Mouse (Mus musculus) E14TG2a.4 (cell line): ENCODE results near the gene Ttpal.

Source experiments
- H3K27me3 ChIP-seq: 2 replicates; pipeline ENCODE4 v1.6.1; 2014; ENCODE audit warnings: low read length, control low read depth; ENCODE audit not compliant: insufficient read depth
- H3K36me3 ChIP-seq: 2 replicates; pipeline ENCODE4 v1.6.1; 2014; ENCODE audit warnings: low read length, control low read depth; ENCODE audit not compliant: insufficient read depth
- H3K4me1 ChIP-seq: replicated peaks from 2 replicates; pipeline ENCODE4 v1.6.1; 2014; ENCODE audit warnings: low read depth, low read length, control low read depth
- H3K4me3 ChIP-seq: replicated peaks from 2 replicates; pipeline ENCODE4 v1.5.1; 2014; ENCODE audit warnings: mild to moderate bottlenecking, low read length
- H3K9me3 ChIP-seq: 2 replicates; pipeline ENCODE4 v1.6.1; 2014; ENCODE audit warnings: low read length, control low read depth
- CTCF ChIP-seq: conservative IDR thresholded peaks from 2 replicates; pipeline ENCODE4 v1.5.1; 2014; ENCODE audit warnings: low read length
- NANOG ChIP-seq: IDR thresholded peaks from 2 replicates; pipeline ENCODE4 v1.6.1; 2014; ENCODE audit warnings: borderline replicate concordance, low read length, mixed read lengths
- POU5F1 ChIP-seq: IDR thresholded peaks from 2 replicates; pipeline ENCODE4 v1.6.1; 2014; ENCODE audit warnings: low read length, borderline replicate concordance

Gene Ttpal

DNA sequence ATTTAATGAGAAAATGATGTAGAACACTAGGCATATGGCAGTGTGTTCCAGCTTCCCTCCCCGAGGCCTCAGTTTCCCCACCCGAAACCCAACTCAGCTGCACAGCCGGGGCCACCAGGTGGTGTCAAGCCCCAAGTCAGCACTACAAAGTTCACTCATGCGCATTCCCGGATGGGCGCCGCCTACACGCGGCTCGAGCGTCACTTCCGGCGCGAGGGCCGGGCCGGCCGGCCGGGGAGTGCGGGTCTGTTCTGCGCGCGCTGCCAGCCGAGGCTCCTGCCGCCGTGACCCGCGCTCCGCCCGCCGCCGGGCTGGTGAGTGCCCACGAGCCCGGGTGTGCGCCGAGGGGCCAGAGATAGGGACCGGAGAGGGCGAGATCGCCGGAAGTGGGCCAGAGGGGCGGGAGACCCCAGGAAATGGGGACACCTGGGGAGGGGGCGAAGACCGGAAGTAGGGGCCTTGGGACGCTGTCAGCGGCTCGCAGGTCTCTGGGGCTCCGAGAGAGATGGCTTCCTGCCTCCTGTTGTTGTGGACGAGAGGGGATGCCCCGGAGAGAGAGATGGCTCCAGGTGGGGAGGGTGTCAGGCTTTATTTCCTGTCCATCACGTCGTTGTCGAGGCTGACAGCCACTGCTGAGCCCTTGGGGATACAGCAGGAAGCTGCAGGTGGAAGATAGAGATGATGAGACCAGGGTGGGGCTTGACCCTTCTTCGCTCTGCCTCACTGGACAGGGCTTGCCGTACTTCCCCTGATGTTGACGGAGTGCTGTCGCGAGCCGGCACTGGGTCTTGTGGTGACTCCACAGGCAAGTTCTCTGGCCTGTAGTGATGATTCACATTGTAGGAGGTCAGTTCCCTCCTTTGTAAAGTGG is at the start of gene Ttpal:
Gene Ttpal (plus strand): TSS at position 214 of the 871 bp plus-strand sequence.
- H3K9me3 ChIP-seq = no peaks in the 10 kb centered on the region
- no peaks in the 10 kb centered on the region for H3K27me3 ChIP-seq
- TF ChIP-seq POU5F1 (no peak), NANOG (no peak), CTCF (no peak)
- H3K4me1 ChIP-seq = peaks cover 23% of the 10 kb centered on the region
- H3K36me3 ChIP-seq = no peaks in the 10 kb centered on the region
- H3K4me3 ChIP-seq = peak within 1 kb of the TSS; percentile 93

DNA sequence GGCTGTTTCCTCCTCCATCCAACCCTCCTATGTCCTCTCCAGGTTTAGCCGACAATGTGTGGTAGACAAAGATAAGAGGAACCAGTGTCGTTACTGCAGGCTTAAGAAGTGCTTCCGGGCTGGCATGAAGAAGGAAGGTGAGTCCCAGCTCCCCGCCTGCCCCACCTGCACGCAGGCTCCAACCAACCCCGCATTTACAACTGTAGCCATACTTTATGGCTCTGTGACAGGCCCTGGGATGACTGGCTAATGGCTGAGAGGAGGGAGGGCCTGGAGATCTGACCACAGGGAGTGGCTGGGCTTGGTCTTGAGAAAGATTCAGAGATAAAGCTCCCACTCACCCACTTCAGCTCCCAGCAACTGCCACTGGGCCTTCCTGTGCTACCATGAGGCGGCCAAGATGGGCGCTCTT is 49.6 kb upstream of the Ttpal start:
- Histone ChIP-seq H3K4me1 (no peaks in the 10 kb centered on the region), H3K27me3 (peaks cover 9% of the 10 kb centered on the region), H3K36me3 (no peaks in the 10 kb centered on the region), H3K9me3 (no peaks in the 10 kb centered on the region), H3K4me3 (no peak overlapping the region)
- TF ChIP-seq POU5F1 (no peak), NANOG (no peak), CTCF (no peak)

DNA sequence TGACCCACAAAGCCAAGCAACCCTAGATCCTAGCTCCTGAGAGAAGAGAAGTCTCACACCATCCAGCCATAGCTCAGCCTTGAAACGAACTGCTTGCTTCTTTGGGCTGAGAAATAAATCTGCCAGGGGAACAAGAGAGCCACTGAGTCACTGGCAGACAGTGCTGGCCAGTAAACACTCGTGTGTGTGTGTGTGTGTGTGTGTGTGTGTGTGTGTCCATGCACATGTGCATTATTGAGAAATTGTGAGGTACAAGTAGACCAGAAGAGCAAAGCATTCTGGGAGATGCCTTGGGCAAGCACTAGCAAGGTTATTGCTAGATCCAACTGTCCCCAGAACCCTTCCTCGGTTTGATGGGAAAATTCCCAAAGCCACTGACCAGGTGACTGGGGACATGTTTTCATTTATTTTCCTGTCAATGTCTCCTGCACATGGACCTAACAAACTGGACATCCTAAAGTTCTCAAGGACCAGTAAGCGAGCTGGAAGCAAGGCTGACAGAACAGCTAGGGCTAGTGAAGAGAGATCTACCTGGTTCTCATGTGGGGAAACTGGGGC is 47.6 kb upstream of the Ttpal start:
- no peaks in the 10 kb centered on the region for H3K4me1 ChIP-seq
- peaks cover 15% of the 10 kb centered on the region for H3K27me3 ChIP-seq
- TF ChIP-seq CTCF (no peak), POU5F1 (no peak)
- no peak overlapping the region for H3K4me3 ChIP-seq
- H3K9me3 ChIP-seq = no peaks in the 10 kb centered on the region
- no peaks in the 10 kb centered on the region for H3K36me3 ChIP-seq

DNA sequence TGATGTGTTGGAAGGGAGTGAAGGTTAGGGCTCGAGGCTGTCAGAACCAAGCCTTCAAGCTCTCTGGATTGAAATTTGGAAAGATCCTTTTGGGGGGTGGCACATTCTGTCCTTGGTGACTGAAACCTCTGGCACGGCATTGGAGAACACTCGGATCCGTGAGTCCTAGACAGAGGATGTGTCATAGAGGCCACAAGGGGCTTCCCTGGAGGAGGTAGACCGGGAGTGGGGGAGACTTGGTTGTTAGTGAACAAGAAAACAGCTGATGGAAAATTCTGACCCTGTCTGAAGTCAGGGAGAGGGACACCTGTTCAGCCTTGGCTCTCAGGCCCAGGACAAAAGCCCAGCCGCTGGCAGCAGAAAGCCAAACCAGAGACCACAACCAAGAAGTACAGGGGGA is 47.1 kb upstream of the Ttpal start:
- Histone ChIP-seq H3K4me3 (no peak overlapping the region), H3K27me3 (peaks cover 10% of the 10 kb centered on the region), H3K36me3 (no peaks in the 10 kb centered on the region), H3K9me3 (no peaks in the 10 kb centered on the region), H3K4me1 (no peaks in the 10 kb centered on the region)
- TF ChIP-seq NANOG (no peak), CTCF (no peak), POU5F1 (no peak)

DNA sequence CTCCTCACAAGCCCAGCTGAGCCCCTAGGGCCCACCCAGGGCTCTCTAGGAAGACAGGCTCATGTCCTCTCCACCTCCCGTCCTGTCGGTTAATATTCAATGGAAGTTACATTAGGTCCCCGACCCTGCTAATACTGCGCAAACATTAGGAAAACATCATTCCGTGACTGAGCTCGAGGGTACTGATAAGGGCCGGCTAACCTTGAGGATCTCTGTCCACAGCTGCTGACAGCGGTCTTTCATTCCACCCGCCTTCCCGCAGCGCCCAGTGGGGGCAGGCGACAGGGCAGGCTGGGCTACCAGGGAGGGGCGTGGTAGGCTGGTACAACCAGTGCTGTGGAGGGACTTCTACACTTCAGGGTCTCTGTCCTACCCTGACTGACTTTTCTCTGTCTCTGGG is 46.7 kb upstream of the Ttpal start:
- Histone ChIP-seq H3K27me3 (peaks cover 8% of the 10 kb centered on the region; the same call in 1 of the 2 replicates), H3K9me3 (no peaks in the 10 kb centered on the region), H3K4me3 (no peak overlapping the region), H3K4me1 (no peaks in the 10 kb centered on the region), H3K36me3 (no peaks in the 10 kb centered on the region)
- TF ChIP-seq POU5F1 = no peak
- no peak for TF ChIP-seq CTCF
- TF ChIP-seq NANOG = no peak

DNA sequence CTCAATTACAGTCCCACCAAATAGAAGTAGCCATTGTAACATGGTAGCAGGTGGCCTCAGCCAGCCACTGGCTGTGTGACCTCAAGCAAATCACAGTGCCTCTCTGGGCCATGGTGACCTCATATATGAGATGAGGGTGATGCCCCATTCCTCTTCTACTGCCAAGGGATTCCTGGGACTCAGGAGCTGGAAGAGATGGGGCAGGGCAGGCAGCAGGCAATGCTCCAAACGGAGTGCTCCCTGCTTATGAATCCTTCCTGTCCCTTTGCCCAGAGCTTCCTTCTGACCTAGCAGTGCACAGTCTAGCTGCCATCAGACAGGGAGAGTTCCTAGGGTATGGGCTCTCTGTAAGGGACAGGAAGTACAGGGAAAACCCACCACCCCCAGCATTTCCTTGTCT is 43.6 kb upstream of the Ttpal start:
- TF ChIP-seq CTCF (no peak), POU5F1 (no peak), NANOG (no peak)
- H3K9me3 ChIP-seq = no peaks in the 10 kb centered on the region
- H3K4me3 ChIP-seq = no peak overlapping the region
- H3K27me3 ChIP-seq = peaks cover 13% of the 10 kb centered on the region; the same call in 1 of the 2 replicates
- no peaks in the 10 kb centered on the region for H3K36me3 ChIP-seq
- no peaks in the 10 kb centered on the region for H3K4me1 ChIP-seq

DNA sequence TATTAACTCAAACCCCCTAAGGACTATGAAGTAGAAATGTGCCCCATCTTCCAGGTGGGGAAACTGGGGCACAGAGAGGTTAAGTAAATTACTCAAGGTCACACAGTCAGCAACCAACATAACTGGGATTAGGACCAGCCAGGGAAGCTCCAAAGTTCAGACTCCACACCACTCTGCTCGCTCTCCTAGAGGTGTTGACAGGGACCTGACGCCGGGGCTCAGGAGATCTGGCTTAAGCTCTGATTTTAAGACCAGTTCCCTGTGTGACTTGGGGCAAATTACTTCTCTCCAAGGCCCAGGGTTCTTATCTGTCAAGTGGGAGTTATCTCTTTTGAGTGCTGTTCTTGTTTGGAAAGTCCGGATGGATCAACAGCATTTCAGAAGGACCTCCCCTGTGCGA is 42.9 kb upstream of the Ttpal start:
- no peaks in the 10 kb centered on the region for H3K9me3 ChIP-seq
- H3K27me3 ChIP-seq = peaks cover 18% of the 10 kb centered on the region; the same call in 1 of the 2 replicates
- no peak for TF ChIP-seq NANOG
- TF ChIP-seq POU5F1 = no peak
- H3K4me1 ChIP-seq = no peaks in the 10 kb centered on the region
- no peaks in the 10 kb centered on the region for H3K36me3 ChIP-seq
- H3K4me3 ChIP-seq = no peak overlapping the region

DNA sequence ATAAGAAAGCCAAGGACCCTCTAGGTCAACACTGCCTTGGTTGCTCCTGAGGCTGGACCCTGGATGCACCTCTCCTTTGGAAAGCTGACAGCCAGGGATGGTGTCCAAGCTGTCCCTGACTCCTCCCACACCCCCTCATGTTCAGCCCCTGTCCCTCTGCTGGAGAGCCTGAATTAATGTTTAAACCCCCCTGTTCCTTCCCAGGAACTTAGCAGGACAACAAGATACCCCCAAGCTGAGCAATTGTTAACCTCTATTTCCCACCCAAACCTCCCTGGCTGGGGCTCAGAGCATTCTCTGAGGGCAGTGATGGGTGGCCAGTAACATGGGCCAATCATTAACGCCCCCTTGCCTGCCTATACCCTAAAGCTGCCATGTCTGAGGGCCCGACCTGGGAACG is 41.9 kb upstream of the Ttpal start:
- H3K9me3 ChIP-seq = no peaks in the 10 kb centered on the region

DNA sequence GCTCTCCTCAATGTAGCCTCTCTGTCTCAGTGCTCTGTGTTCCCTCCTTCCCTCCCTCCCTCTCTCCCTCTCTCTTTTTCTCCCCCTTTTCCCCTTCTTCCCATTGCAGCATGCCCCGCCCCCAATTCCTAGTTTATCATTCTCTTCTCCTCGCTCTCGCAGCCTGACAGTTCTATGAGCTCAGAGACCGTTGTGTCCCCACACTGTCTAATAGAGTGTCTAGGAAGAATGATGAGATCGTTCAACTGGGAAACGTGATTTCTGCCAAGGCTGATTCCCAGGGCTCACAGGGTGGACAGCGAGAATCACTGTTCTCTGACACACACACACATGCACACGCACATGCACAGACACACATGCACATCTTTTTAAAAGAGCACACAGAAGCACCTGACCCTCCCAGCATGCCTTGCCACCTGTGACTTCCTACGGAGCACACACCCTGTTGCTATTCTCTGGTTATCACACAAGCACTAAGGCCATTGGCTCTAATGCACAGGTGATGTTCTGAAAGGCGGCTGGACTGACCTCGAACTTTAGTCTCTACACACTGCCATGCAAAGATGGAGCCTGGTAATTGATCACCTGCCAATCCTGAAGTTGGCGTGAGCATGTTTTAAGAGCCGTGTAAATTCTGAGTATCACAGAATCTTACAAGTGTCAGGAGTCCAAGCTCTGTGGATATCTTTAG is 40.7 kb upstream of the Ttpal start:
- no peaks in the 10 kb centered on the region for H3K9me3 ChIP-seq
- no peaks in the 10 kb centered on the region for H3K36me3 ChIP-seq
- H3K27me3 ChIP-seq = peaks cover 25% of the 10 kb centered on the region; the same call in 1 of the 2 replicates
- no peaks in the 10 kb centered on the region for H3K4me1 ChIP-seq
- no peak for TF ChIP-seq CTCF
- no peak overlapping the region for H3K4me3 ChIP-seq

More for the DNA sequence above, 41.9 kb upstream of the Ttpal start:
- Histone ChIP-seq H3K27me3 (peaks cover 20% of the 10 kb centered on the region; the same call in 1 of the 2 replicates), H3K4me1 (no peaks in the 10 kb centered on the region), H3K36me3 (no peaks in the 10 kb centered on the region), H3K4me3 (no peak overlapping the region)
- TF ChIP-seq CTCF = no peak
- TF ChIP-seq POU5F1 = no peak
- TF ChIP-seq NANOG = no peak
